Mouse (Mus musculus) bone marrow, adult 2 months (tissue): Measurements from ENCODE around the gene Map3k6. TPM values are rescaled to one million over a fixed set of nuclear protein-coding genes. Genes with fewer than 3 reads are reported as not detected.
A peak's percentile ranks its signal among the peaks of the same experiment; 100 is the strongest.

Experiments used
- H3K27ac ChIP-seq: fragments of 200-500 bp; 2 replicates; pipeline ENCODE4 v1.5.1; 2012; ENCODE audit warnings: low read depth, mild to moderate bottlenecking, control low read depth, inconsistent platforms, low read length; ENCODE audit not compliant: control insufficient read depth, poor library complexity, insufficient read depth
- H3K4me1 ChIP-seq: fragments of 200-500 bp; 2 replicates; pipeline ENCODE4 v1.6.1; 2011; ENCODE audit warnings: low read length; ENCODE audit not compliant: control insufficient read depth, insufficient read depth
- H3K4me3 ChIP-seq: fragments of 200-500 bp; replicated peaks from 2 replicates; pipeline ENCODE3; 2011; ENCODE audit warnings: mild to moderate bottlenecking, low read depth, low read length, control low read depth; ENCODE audit not compliant: control insufficient read depth
- CTCF ChIP-seq: fragments of 200-500 bp; IDR thresholded peaks from 2 replicates; pipeline ENCODE4 v1.5.1; 2011; ENCODE audit warnings: low read length, control low read depth; ENCODE audit not compliant: control insufficient read depth, insufficient read depth
- POLR2A ChIP-seq: fragments of 200-500 bp; IDR thresholded peaks from 2 replicates; pipeline ENCODE4 v1.6.1; 2011; ENCODE audit warnings: low read depth, mild to moderate bottlenecking, control low read depth, low read length, borderline replicate concordance; ENCODE audit not compliant: control insufficient read depth
- WGBS: fragments of 180-500 bp; shearing (Covaris S2); methylation state at CpG from one replicate; pipeline ENCODE4 v1.1.7; 2018; 5-methylcytosine and 5-hydroxymethylcytosine counted together
- polyA plus RNA-seq: library from polyadenylated mRNA; stranded (reverse); fragments of >200 nt; gene quantifications from 2 replicates; pipeline ENCODE4 v1.2.4, GENCODE M21; 2011; ENCODE audit warnings: low replicate concordance; ENCODE audit not compliant: missing spikeins, insufficient read depth, insufficient read length

The Map3k6 gene
- polyA plus RNA-seq, 1 experiment: 14.8 TPM

DNA sequence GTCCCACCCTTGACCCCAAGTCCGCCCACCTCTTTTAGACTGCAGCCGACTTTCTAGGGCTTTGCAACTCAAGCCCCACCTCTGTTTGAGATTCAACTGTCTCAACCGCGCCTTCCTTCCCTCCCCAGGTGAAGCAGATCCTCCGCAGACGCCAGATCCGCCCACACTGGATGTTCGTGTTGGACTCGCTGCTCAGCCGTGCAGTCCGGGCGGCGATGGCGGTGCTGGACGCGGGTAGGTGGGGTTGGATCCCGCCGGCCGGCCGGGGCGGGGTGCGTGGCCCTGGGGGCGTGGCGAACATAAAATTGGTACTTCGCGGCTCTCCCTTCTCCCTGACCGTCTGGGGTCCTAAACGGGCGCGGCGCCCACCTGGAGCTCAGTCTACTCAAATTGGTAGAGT is 10.6 kb downstream of the Map3k6 start:
- H3K4me1 ChIP-seq: no peaks in the 10 kb centered on the region; the same call in 1 of the 2 replicates
- TF ChIP-seq POLR2A: no peak
- TF ChIP-seq CTCF: no peak
- 28% methylated on average over 31 of the region's 31 CpGs for WGBS
- H3K27ac ChIP-seq: no peak overlapping the region
- no peak overlapping the region for H3K4me3 ChIP-seq

DNA sequence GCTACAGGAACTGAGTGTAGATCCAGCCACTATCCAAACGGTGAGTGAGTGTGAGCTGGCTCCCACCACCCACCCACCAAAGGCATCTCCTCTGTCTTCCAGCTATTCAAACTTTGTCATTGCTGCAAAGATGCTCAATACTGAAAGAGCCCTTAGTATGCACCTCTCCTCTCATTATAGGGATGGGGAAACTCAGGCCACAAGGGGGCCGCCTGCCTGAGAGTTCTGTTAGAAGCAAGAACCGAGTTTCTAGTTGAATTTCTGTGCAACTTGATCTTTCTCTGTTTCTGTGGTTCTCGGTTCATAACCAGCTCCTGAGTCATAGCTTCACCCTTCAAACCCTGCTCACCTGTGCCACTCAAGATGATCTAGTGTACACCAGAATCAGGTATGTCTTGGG is 11.5 kb downstream of the Map3k6 start:
- no peak overlapping the region for H3K4me3 ChIP-seq
- WGBS: 74% methylated on average over 4 of the region's 4 CpGs
- H3K4me1 ChIP-seq: no peaks in the 10 kb centered on the region; the same call in 1 of the 2 replicates
- no peak overlapping the region for H3K27ac ChIP-seq
- TF ChIP-seq POLR2A (no peak), CTCF (no peak)

DNA sequence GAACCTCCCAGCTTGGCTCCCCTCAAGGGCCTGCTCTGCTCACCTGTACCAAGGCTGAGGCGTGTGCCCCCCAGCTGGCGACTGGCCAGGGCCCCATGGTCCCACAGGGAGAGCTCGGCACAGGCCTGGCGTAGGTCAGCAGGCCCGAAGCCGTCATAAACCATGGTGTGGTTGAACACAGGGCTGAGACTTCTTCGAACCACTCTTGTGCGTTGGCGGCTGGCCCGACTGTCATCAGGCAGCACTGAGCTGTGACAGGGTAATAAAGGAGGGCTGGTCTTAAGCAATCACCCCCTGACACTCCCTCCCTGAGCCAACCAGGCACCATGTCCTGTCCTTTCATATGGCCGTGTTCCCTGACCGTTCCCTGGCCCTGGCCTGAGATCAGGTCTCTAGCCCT is 12.8 kb downstream of the Map3k6 start:
- Histone ChIP-seq H3K4me3 (no peak overlapping the region), H3K4me1 (no peaks in the 10 kb centered on the region), H3K27ac (no peak overlapping the region)
- 87% methylated on average over 12 of the region's 12 CpGs for WGBS
- no peak for TF ChIP-seq POLR2A
- TF ChIP-seq CTCF: no peak

DNA sequence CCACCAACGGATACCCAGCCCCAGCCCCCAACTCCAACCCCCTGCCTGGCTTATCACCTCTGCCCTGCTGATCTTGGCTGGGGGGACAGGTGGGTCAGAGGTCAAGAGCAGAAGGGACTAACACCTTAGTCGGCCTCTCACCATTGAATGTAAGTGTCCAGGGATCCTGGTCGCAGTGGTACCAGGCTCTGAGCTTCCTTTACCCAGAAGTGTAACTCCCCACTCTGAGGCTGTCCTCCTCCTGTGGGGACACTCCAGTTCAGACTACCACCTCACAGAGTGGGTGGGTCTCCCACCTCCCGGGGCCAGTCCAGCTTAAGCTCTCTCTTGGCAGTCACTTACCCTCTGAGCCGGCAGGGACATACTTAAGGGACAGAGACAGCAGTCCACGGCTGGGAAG is 14.8 kb downstream of the Map3k6 start:
- TF ChIP-seq CTCF (no peak), POLR2A (no peak)
- WGBS: 79% methylated on average over 6 of the region's 6 CpGs
- Histone ChIP-seq H3K4me3 (no peak overlapping the region), H3K4me1 (no peaks in the 10 kb centered on the region), H3K27ac (no peak overlapping the region)

DNA sequence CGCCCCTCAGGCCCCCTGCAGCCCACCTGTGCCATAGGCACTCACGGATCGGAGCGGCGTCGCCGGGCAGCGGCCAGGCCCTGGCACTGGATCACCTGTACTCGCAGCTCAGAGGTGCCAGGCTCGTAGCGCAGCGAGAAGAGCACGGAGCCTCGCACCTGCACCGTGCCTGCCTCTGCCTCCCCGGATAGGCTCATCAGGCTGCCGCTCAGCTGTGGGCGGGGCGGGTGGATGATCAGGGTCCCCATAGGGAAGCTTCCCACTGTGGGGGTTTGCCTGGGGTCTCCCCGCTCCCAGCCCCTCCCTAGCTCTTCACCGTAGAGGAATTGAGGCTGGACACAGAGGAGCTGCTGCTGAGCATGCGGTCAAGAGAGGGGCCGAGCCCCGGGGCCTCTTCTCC is 16.2 kb downstream of the Map3k6 start:
- H3K4me3 ChIP-seq: no peak overlapping the region
- 91% methylated on average over 24 of the region's 24 CpGs for WGBS
- H3K4me1 ChIP-seq: no peaks in the 10 kb centered on the region; the same call in 1 of the 2 replicates
- TF ChIP-seq POLR2A: no peak
- TF ChIP-seq CTCF: no peak
- H3K27ac ChIP-seq: no peak overlapping the region

DNA sequence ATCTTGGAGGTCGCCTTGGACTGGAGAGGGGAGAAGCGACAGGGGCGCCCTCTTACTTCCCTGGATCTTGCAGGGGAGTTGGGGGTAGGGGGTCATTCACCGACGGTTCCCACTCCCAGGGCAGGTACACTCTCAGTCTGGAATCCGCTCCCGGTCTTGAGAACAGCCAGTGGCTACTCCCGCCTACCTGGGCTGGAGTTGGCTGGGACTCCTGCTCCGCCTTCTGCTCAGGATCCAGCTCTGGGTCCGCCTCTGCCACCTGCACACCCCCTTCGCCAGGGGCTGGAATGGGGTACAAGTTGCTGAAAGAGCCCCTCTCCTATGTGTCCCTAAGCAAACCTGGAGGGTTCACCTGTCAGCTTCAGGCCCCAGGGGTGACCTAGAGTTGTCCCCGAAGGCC is 16.6 kb downstream of the Map3k6 start:
- WGBS: 82% methylated on average over 11 of the region's 12 CpGs
- H3K4me1 ChIP-seq: no peaks in the 10 kb centered on the region; the same call in 1 of the 2 replicates
- no peak overlapping the region for H3K27ac ChIP-seq
- no peak for TF ChIP-seq CTCF
- no peak for TF ChIP-seq POLR2A
- no peak overlapping the region for H3K4me3 ChIP-seq

DNA sequence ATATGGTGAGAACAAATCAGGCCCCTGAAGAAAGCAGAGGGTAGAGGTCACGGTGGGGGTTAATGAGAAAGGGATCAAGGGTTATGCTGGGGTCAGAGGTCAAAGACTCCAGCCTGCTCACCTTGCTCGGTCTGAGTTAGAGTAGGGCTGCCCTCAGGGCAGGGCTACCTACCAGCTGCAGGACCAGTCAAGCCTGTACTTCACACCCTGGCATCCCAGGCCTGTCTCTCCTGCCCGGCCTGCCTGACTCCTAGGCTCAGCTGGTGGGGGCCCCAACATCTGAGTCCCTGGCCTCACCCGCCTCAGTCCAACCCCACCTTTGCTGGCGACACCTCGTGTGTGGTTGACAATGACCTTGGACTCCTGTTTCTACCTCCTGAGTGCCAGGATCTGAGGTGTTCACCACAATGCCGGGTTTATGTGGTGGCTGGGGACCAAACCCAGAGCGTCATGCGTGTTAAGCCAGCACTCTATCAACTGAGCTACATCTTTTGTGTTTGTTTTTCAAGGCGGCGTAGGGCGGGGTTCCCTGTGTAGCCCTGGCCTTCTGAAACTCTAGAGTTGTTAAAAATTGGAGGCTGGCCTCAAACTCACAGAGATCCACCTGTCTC is 17.3 kb downstream of the Map3k6 start:
- WGBS: 84% methylated on average over 12 of the region's 12 CpGs
- Histone ChIP-seq H3K27ac (no peak overlapping the region), H3K4me3 (no peak overlapping the region), H3K4me1 (no peaks in the 10 kb centered on the region; the same call in 1 of the 2 replicates)
- TF ChIP-seq POLR2A: no peak
- TF ChIP-seq CTCF: no peak

DNA sequence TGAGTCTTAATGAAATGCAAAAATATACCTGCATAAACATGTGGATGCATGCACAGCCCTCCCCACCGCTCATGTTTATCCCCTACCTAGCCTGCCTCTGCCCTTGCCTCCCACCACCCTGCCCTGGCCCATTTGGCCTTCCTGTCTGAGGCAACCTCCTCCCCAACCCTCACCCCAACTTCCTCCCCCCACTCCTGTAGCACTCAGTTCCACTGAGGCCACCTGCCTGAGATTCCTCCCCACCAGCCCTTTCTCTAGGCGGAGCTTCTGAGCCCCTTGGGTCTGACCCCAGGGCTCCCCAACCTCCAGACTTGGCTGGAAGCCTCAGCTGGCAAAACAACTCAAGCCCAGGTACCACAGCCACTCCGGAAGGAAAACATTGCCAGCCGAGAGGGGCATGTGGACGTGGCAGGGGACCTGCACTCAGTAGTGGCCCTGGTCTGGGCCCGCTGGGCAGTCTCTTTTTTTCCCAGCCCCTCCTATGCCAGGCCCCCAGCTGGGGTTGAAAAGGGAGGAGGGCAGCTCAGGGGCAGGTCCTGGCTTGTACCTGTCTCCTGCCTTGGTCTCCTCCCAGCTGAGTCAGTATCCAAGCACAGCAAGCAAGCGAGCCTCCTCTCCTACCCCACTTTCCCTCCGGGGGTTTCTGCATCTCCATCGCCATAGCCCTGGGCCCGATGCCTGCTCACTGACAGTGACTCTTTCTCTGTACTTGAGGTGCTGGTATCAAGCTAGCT is 21.2 kb downstream of the Map3k6 start:
- 8% methylated on average over 10 of the region's 10 CpGs for WGBS
- H3K4me3 ChIP-seq: peak overlapping the region; percentile 66
- TF ChIP-seq POLR2A: no peak
- TF ChIP-seq CTCF: no peak
- H3K4me1 ChIP-seq: no peaks in the 10 kb centered on the region; the same call in 1 of the 2 replicates
- H3K27ac ChIP-seq: peak overlapping the region; percentile 66
